Mouse (Mus musculus) heart, adult 9 months (tissue): ENCODE data around the gene Csl.

Experiments
- DNase-seq, 2 experiments: peaks; one replicate each; pipeline ENCODE4 v3.0.0; 2022; ENCODE audit warnings: low spot score in 2 of 2

Gene Csl

DNA sequence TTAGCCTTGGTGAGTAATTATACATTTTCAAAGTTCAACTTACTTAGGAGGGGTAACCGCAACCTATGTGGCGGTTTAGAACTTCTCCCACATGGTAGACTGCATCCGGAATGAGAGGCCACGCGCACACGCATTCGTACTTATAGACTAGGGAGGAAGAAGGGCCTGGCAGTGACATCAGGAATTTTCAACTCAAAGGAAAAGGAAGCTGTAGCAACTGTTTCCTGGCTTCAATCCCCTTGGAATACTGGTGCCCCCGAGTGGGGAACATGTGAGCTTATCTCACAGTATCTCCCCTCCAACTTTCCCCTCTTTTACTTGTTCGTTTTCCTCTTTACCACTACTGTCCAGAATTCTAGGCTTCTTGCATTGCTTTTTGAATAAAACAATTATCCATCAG is at the start of gene Csl:
Gene Csl (minus strand): TSS at position 101 of the 400 bp plus-strand sequence.
- DNase-seq = no peak

DNA sequence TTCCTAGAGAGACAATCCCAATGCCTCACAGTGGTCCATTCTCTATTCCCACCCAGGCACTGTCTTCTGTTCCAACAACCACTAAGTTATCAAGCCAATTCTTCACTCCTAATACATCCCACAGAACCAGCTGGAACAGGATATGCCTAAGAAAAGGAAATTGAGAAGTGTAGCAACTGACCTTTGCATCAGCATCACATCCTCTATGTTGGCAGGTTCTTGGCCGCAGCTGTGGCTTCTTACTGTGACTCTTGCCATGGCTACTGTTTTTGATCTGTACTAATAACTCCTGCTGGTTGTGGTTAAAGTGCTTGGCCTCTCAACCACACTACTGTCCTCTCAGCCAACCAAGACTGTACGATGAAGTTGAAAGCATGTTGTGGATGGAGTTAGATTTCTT is 30.0 kb upstream of the Csl start:
- DNase-seq = peak in 1 of 2 experiments; percentile 9

DNA sequence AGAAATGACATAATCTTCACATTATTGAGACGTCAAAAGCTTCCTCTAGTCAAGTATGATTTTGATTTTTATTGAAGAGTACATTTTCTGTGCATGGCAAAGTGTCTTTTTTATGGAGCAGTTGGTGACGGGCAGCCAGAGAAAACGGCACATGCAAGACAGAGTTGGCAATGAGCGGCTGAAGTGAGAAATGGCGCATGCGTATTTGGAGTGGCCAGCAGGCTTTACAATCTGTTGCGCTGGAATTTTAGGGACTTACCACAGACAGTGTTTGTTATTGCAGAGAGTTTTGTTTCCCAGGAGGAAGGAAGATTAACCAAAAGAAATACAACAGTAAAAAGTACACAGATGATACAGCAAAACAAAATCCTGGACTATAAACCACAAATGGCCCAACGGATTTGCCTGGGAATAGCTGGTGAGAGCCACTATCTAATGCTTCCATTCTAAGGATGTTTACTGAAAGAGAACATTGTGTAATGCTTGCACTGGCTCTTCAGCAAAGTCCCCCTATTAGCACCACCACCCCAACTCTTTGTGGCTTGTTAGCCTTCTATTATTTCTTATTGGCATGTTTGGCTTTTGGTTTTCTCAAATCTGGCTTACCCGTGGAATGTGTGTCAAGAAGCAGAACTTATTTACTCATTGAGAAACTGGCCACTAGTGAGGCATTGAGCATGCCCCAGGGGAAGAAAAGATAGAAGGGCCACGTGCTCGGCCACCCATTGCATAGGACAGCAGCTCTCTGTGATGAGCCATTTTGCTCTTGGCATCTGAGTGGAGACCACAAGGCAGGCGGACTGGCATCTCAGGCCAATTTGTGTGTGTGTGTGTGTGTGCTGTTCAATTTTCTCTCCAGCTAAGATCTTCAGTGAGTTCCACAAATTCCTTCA is 15.0 kb upstream of the Csl start:
- DNase-seq = no peak

DNA sequence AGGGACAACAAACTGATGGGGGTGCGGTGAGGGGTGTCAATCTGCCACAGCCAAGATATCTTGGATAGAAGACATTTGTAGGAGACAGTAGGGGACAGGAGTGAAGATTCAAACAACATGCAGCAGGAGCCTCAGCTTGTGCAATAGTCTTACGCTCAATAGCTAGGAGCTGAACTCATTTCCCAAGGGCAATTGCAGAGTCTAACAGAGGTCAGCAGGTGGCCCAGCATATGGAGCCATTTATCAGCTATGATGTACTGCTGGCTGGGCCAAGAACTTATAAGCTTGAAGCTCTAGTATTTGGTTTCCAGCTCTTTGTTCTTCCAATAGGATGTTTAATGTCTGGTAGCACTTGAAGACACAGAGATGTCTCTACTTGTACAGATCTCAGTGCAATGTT is 9.3 kb downstream of the Csl start:
- DNase-seq = no peak

DNA sequence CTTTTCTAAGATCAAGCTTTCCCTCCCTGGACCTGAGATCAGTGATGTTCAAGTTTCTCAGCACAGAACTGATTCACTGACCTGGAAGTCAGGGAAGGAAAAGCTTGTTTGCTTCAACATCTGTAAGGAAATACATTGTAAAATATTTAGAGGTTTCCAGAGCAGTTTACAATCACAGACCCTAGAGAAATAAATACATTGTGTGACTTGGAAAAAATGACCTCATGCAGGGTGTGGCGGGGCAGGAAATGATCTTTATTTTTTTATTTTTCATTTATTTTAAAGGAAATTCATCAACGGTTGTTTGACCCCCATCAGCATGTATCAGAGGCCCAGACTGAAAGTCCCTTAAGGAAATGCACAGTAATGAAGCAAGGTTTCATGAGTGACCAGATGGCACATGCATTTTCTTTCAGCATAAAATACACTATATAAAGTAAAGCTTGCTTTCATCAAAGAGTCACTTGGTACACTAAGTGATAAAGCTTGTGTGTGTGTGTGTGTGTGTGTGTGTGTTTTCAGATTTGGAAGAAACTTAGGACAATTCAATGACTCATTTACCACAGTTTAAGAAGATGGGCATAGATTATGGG is 10.7 kb downstream of the Csl start:
- peak; percentile 48 to 67 for DNase-seq

DNA sequence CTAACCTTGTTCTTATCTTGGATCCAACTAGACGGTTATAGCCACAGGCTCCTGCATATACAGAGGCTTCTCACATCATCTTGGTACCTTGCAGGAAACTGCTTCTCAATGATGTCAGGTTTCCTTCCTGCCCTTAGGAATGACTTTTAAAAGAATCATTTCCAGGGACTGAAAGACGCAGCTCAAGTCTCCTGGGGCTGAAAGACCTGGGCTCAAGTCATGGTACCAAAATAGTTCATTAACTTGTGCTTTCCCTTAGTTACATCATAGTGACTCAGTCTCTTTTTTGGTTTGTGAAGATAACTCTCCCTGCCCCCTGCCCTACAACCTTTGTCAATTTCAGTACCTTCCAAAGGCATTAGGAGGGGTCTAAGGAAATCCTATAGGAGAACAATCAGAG is 11.4 kb downstream of the Csl start:
- peak; percentile 49 to 79 for DNase-seq

DNA sequence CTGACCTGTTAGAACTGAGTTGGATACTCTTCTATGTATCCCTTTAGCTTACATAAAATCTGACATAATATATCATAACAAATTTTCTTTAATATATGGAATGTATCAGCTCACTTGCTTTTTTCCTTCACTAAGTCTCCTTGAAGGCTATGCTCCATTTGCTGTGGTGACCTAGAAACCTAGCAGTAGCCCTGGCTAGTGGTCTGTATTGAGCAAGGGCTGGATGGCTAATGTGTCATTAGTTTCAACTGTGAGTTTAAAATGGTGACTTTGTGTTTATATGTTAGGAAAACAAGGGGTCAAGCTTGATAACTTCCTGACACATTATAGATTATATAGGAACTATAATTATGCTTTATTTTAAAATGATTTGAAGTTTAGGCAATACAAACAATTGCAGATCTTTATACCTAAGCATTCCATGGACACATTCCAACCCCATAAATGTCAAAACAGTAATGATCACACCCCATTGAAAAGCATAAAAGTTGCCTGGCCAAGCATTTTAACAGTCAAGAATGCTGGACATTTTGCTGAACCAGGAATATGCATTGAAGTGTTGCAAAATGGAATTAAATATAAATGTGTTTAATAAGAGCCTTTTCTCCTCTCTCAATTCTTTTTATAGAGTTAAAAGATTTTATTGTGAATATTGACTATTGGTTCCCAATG is 17.7 kb downstream of the Csl start:
- DNase-seq = no peak

DNA sequence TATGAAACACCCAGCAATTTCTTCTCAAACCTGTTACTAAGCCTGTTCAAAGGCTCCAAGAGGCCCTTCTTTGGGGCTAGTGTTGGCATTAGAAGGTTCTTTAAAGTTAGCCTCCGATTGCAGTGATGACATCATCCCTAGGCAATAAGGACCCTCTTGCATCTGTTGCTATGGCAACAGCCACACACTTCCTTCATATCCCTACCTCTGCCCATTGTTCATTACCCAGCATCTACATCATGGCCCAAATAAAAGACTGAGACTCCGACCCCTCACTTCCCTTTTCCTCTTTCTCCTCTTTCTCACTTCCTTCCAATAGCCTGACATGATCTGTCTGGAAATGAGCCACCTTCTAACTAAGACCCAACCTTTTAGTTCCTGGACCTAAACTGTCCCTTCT is 46.3 kb downstream of the Csl start:
- no peak for DNase-seq

DNA sequence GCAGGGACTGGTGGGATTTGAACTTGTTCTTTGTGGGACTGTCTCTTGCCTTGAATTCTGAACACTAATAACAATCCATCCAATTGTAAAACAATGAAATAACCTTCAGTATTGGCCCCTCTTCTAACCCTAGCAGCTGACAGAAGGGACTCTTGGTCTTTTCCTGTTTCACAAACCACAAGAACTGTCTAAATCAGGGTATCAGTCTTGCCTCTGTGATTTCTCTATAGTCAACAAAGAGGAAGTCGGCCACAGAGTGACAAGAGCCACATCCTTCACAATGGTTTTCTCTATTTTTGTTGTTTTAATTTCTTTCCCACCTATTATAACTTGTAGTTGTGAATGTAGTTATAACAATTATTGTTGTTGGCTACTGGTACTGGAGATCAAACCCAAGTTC is 47.9 kb downstream of the Csl start:
- no peak for DNase-seq
